In the genomic region with DNA sequence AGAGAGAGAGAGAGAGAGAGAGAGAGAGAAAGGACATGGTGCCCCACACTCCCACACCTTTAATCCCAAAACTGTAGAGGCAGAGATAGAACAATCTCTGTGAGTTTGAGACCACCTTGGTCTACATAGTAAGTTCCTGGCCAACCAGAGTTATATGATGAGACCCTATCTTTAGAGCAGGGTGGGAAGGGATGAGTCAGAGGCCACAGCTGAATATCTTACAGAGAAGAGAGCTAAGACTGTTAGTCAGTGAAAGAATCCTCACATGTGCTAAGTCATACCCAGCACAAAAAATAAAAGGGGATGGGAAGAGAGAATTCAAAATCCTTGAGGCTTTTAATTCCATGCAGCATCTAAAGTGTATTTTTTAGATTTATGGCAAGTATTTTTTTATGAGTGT, we compare ENCODE assay signal across 22 mouse cellular contexts. TPM values are rescaled to one million over a fixed set of nuclear protein-coding genes. Genes with fewer than 3 reads are reported as not detected.
A peak's percentile ranks its signal among the peaks of the same experiment; 100 is the strongest.
DNase-seq lines count a peak whose midpoint lies in the region; TF ChIP-seq lines count a peak whose summit lies in the region.
"Had no signal": no experiment of that assay in that cellular context is flagged by ENCODE, and none has a peak within 500 bp of the region (broad histone marks: within the 10 kb centered on the region; RNA-seq: fewer than 3 reads in every experiment).

No protein-coding gene starts in this region.

- H3K36me3 ChIP-seq in thymus, adult 2 months (ENCODE audit: control insufficient read depth, insufficient read depth, low read length): no peaks in the 10 kb centered on the region
- H3K36me3 ChIP-seq: embryonic facial prominence, embryonic 10.5 days; embryonic facial prominence, embryonic 12.5 days; forebrain, embryonic 10.5 days; forebrain, embryonic 12.5 days had no signal

- no peak for TF ChIP-seq POLR2A in embryonic fibroblast, embryonic 13.5 days (IDR thresholded peaks at IDR 0.05; ENCODE audit: low read depth, low read length)
- TF ChIP-seq POLR2A in thymus, adult 2 months (IDR thresholded peaks at IDR 0.05; ENCODE audit: control insufficient read depth, extremely low read depth, insufficient read depth, low read length, poor library complexity): no peak

- DNase-seq in 3T3-L1 (ENCODE audit: low read depth, low spot score) (peak; percentile 68), 416B (ENCODE audit: low read depth) (peak; percentile 55)
- DNase-seq in thymus, adult 2 months: no peak
- DNase-seq in thymus, postnatal 14 days: no peak
- DNase-seq in kidney, postnatal 36 days: no peak
- DNase-seq: adrenal gland, adult 2 months; adrenal gland, postnatal 10 days; adrenal gland, postnatal 25 days; cerebellum, adult 11-12 months; cerebellum, adult 2 months; cerebellum, adult 9-10 months; cerebellum, postnatal 10 days; cerebellum, postnatal 25 days had no signal

- H3K27me3 ChIP-seq in thymus, adult 2 months (ENCODE audit: control insufficient read depth, insufficient read depth, low read length): no peaks in the 10 kb centered on the region
- H3K27me3 ChIP-seq: embryonic facial prominence, embryonic 12.5 days; forebrain, embryonic 12.5 days had no signal

- no peak for TF ChIP-seq CTCF in embryonic fibroblast, embryonic 13.5 days (IDR thresholded peaks at IDR 0.05; ENCODE audit: borderline replicate concordance, insufficient read depth, low read length)
- no peak for TF ChIP-seq CTCF in thymus, adult 2 months (IDR thresholded peaks at IDR 0.05; ENCODE audit: borderline replicate concordance, control insufficient read depth, extremely low read depth, insufficient read depth, low read length, poor library complexity)

- H3K4me1 ChIP-seq in embryonic fibroblast, embryonic 13.5 days (ENCODE audit: control insufficient read depth, insufficient read depth, low read length): peaks cover 16% of the 10 kb centered on the region
- no peaks in the 10 kb centered on the region for H3K4me1 ChIP-seq in thymus, adult 2 months (replicated peaks; ENCODE audit: control insufficient read depth, insufficient read depth, low read length)
- H3K4me1 ChIP-seq: forebrain, embryonic 12.5 days had no signal

- H3K27ac ChIP-seq in embryonic fibroblast, embryonic 13.5 days (ENCODE audit: insufficient read depth, low read length): peak overlapping the region; percentile 82
- no peak overlapping the region for H3K27ac ChIP-seq in thymus, adult 2 months (ENCODE audit: control insufficient read depth, insufficient read depth, low read length)
- H3K27ac ChIP-seq: embryonic facial prominence, embryonic 10.5 days; embryonic facial prominence, embryonic 12.5 days; forebrain, embryonic 10.5 days; forebrain, embryonic 12.5 days had no signal

- no peak overlapping the region for H3K4me3 ChIP-seq in embryonic fibroblast, embryonic 13.5 days (ENCODE audit: insufficient read depth, low read length)
- no peak overlapping the region for H3K4me3 ChIP-seq in thymus, adult 2 months (ENCODE audit: control insufficient read depth, insufficient read depth, low read length)
- H3K4me3 ChIP-seq: embryonic facial prominence, embryonic 10.5 days; embryonic facial prominence, embryonic 12.5 days; erythroblast, embryonic 14.5 days; forebrain, embryonic 10.5 days; forebrain, embryonic 12.5 days had no signal

RNA-seq across cellular contexts. Expression of gene Dnajb6, which starts 23.9 kb away (rescaled TPM):
- polyA plus RNA-seq in embryonic fibroblast, embryonic 13.5 days (2011; ENCODE audit: insufficient read length, low read depth, missing spikeins): 111 and 121 TPM in 2 replicates
- 64.5 and 78.7 TPM in 2 replicates for polyA plus RNA-seq in thymus, adult 2 months (2012; rRNA removed)

RNA-seq across cellular contexts. Expression of gene Gm5129, which starts 24.1 kb away (rescaled TPM):
- not detected in 2 replicates for polyA plus RNA-seq in embryonic fibroblast, embryonic 13.5 days (2011; ENCODE audit: insufficient read length, low read depth, missing spikeins)
- polyA plus RNA-seq in thymus, adult 2 months (2012; rRNA removed): 1.3 TPM in 1 of 2 replicates, not detected in the other
- polyA plus RNA-seq: adrenal gland, adult 2 months; cortical plate, adult 2 months; embryonic facial prominence, embryonic 10.5 days; embryonic facial prominence, embryonic 12.5 days; erythroblast, embryonic 14.5 days; forebrain, embryonic 10.5 days; forebrain, embryonic 12.5 days; forebrain, embryonic 14.5 days; forebrain, embryonic 16.5 days had no signal

Comparison
In these comparisons a context has a peak if more than half of its experiments do, and no peak if none do; other contexts are left out.
1. DNase-seq: peak in 3T3-L1 (single experiment) and 416B (single experiment); none in thymus, adult 2 months (single experiment), thymus, postnatal 14 days (single experiment) and kidney, postnatal 36 days (0 of 2).